Mouse (Mus musculus) kidney, adult 18-20 months (tissue): ENCODE measurements at regions not wholly inside any gene's neighbourhood (a gene's known extent, or its start where the extent isn't known, plus 50 kb on each side); places are given as distances from the start of the nearest gene placed in this dataset.

Source experiments
- DNase-seq: peaks from one replicate; pipeline ENCODE4 v3.0.0; 2021

- DNase-seq: peak; percentile 4
Observed at GRCm38 (mm10) chrX:5080458-5080857, 128.5 kb downstream of the Btbd35f27 start.

- peak; percentile 5 for DNase-seq
Observed at GRCm38 (mm10) chrX:5081364-5081763, 129.4 kb downstream of the Btbd35f27 start.
